ENCODE assay signal across 8 mouse cellular contexts in the genomic region with DNA sequence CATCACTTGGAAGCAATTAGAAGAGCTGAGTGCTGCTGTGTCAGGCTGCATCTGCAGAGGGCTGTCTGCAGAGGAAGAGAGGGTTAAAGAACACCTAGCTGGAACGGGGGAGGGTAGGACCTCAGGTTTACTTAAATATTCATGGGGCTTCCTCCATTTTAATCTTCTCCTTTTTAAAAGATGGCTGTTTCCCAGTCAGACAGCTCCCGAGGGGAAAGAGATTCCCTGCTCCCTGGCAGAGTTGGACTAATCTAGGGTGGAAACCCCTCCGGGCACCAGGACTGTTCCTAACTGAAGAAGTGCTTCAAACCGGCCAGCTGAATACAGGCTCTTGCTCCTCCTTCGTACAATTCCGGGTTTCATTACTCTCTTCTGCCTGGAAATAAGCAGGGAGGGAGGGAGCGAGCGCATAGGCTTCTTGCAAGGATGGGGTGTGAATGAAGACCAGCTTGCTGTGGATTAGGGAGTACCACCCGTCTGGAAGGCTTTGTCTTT.
A peak's percentile ranks its signal among the peaks of the same experiment; 100 is the strongest.
DNase-seq lines count a peak whose midpoint lies in the region; ATAC-seq and TF ChIP-seq lines count a peak whose summit lies in the region.

No protein-coding gene starts in this region.

- H3K27me3 ChIP-seq in forebrain, embryonic 12.5 days, result peaks cover 17% of the 10 kb centered on the region
- H3K27me3 ChIP-seq in intestine, postnatal 0 days (replicated peaks; ENCODE audit: control insufficient read depth, insufficient read depth, low read length), result no peaks in the 10 kb centered on the region
- no peaks in the 10 kb centered on the region for H3K27me3 ChIP-seq in limb, embryonic 11.5 days (ENCODE audit: control insufficient read depth, insufficient read depth, low read length)

- ATAC-seq in forebrain, embryonic 12.5 days (ENCODE audit: low FRiP score), result peak; percentile 49; the same call in 1 of the 2 replicates
- ATAC-seq in intestine, postnatal 0 days, result no peak
- no peak for ATAC-seq in limb, embryonic 11.5 days (ENCODE audit: insufficient number of reproducible peaks, low FRiP score, low TSS enrichment, low read depth)
- ATAC-seq in activated CD4-positive, CD25-positive, alpha-beta regulatory T cell, adult 4 months, result no peak

- H3K27ac ChIP-seq in forebrain, embryonic 12.5 days, result peak overlapping the region; percentile 51
- no peak overlapping the region for H3K27ac ChIP-seq in intestine, postnatal 0 days (ENCODE audit: low read depth, low read length)
- H3K27ac ChIP-seq in limb, embryonic 11.5 days (replicated peaks; ENCODE audit: low read depth, low read length), result no peak overlapping the region

- peak; percentile 14 for DNase-seq in urinary bladder, postnatal 14 days (ENCODE audit: low spot score)
- no peak for DNase-seq in urinary bladder, postnatal 10 days (ENCODE audit: low spot score)
- DNase-seq in limb, embryonic 11.5 days (ENCODE audit: low spot score), result peak; percentile 21
- DNase-seq in right cerebral cortex, adult 2 months (ENCODE audit: low spot score in 2 of 2), result peak; percentile 65 to 66
- no peak for DNase-seq in spleen, postnatal 10 days (ENCODE audit: low spot score in 2 of 2)

- H3K4me1 ChIP-seq in forebrain, embryonic 12.5 days, result peaks cover 45% of the 10 kb centered on the region
- H3K4me1 ChIP-seq in intestine, postnatal 0 days (replicated peaks; ENCODE audit: control insufficient read depth, insufficient read depth, low read length), result no peaks in the 10 kb centered on the region
- peaks cover 3% of the 10 kb centered on the region; the same call in 1 of the 2 replicates for H3K4me1 ChIP-seq in limb, embryonic 11.5 days (ENCODE audit: control insufficient read depth, insufficient read depth, low read length)

- H3K4me2 ChIP-seq in forebrain, embryonic 12.5 days, result peak overlapping the region; percentile 49
- H3K4me2 ChIP-seq in intestine, postnatal 0 days (replicated peaks; ENCODE audit: low read depth), result peak overlapping the region; percentile 51
- H3K4me2 ChIP-seq in limb, embryonic 11.5 days (ENCODE audit: low read depth, severe bottlenecking), result peak overlapping the region; percentile 24; the same call in 1 of the 2 replicates

- no peaks in the 10 kb centered on the region for H3K36me3 ChIP-seq in forebrain, embryonic 12.5 days (replicated peaks)
- H3K36me3 ChIP-seq in intestine, postnatal 0 days (ENCODE audit: control insufficient read depth, insufficient read depth), result no peaks in the 10 kb centered on the region
- H3K36me3 ChIP-seq in limb, embryonic 11.5 days (ENCODE audit: control insufficient read depth, insufficient read depth, low read length), result no peaks in the 10 kb centered on the region

- no peak for TF ChIP-seq CTCF in intestine, postnatal 0 days (IDR thresholded peaks at IDR 0.05; ENCODE audit: low read depth)

- H3K9me3 ChIP-seq in forebrain, embryonic 12.5 days, result no peaks in the 10 kb centered on the region
- H3K9me3 ChIP-seq in intestine, postnatal 0 days (ENCODE audit: control insufficient read depth), result no peaks in the 10 kb centered on the region
- H3K9me3 ChIP-seq in limb, embryonic 11.5 days (ENCODE audit: control insufficient read depth, low read length), result no peaks in the 10 kb centered on the region

- peak overlapping the region; percentile 28 for H3K4me3 ChIP-seq in forebrain, embryonic 12.5 days (replicated peaks)
- H3K4me3 ChIP-seq in intestine, postnatal 0 days (ENCODE audit: low read depth, low read length), result peak overlapping the region; percentile 7; the same call in 1 of the 2 replicates
- H3K4me3 ChIP-seq in limb, embryonic 11.5 days (ENCODE audit: low read depth, low read length), result no peak overlapping the region

- WGBS in forebrain, embryonic 12.5 days, result under 1% methylated on average over 9 of the region's 9 CpGs
- 13% methylated on average over 9 of the region's 9 CpGs for WGBS in intestine, postnatal 0 days
- WGBS in limb, embryonic 11.5 days, result 3% methylated on average over 9 of the region's 9 CpGs

- no peak overlapping the region for H3K9ac ChIP-seq in forebrain, embryonic 12.5 days
- H3K9ac ChIP-seq in intestine, postnatal 0 days (ENCODE audit: low read depth, low read length), result peak overlapping the region; percentile 13; the same call in 1 of the 2 replicates
- no peak overlapping the region for H3K9ac ChIP-seq in limb, embryonic 11.5 days (ENCODE audit: low read length)

Comparison
In these comparisons a context has a peak if more than half of its experiments do, and no peak if none do; other contexts are left out.
1. DNase-seq: peak in urinary bladder, postnatal 14 days (single experiment), limb, embryonic 11.5 days (single experiment) and right cerebral cortex, adult 2 months (2 of 2); none in urinary bladder, postnatal 10 days (single experiment) and spleen, postnatal 10 days (0 of 2).
2. Peak in every context shown above with its lines, with median percentiles within 50 percentile points of each other: H3K4me2 ChIP-seq.